Mouse (Mus musculus) layer of hippocampus, postnatal 10 days (tissue): ENCODE data around the gene Tspan5. TPM values are rescaled to one million over a fixed set of nuclear protein-coding genes. Genes with fewer than 3 reads are reported as not detected.
A peak's percentile ranks its signal among the peaks of the same experiment; 100 is the strongest.

Source experiments
- DNase-seq, 2 experiments: peaks; one replicate each; pipeline ENCODE4 v3.0.0; 2021; ENCODE audit warnings: low spot score in 2 of 2
- total RNA-seq, 2 experiments: library from RNA; stranded (reverse); gene quantifications; 2 replicates each; pipeline ENCODE4 v1.2.3; 2021

The Tspan5 gene
- total RNA-seq, 2 experiments from 2014 or later = 149 to 163 TPM

- DNase-seq = no peak
Measured at GRCm38 (mm10) chr3:138875282-138875681, 133.3 kb downstream of the Tspan5 start.

GRCm38 (mm10) chr3:138875936-138876335, 133.9 kb downstream of the Tspan5 start:
- DNase-seq = no peak

- no peak for DNase-seq
Measured at GRCm38 (mm10) chr3:138876418-138876817, 134.4 kb downstream of the Tspan5 start.

DNA sequence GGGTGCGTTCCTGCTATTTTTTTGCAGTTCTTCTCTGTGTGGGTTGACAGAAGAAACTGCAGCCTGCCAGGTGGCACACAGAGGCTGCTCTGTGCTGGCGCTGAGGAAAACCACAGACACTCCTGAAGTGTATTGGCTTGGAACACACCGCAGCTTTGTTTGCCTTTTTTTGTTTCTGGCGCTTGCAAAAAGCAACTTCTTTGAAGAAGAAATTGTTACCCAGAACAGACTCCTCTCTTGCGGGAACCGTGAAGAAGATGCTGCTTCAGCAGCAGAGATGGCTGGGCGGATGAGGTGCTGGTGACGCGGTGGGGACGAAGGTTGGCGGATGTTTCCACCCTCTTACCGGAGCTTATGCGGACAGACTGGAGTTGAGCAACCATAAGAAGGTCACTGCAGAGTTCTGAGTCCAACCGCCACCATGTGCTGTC, 135.0 kb downstream of the Tspan5 start:
- DNase-seq = no peak

- no peak for DNase-seq
Measured at GRCm38 (mm10) chr3:138877741-138878140, 135.7 kb downstream of the Tspan5 start.

DNA sequence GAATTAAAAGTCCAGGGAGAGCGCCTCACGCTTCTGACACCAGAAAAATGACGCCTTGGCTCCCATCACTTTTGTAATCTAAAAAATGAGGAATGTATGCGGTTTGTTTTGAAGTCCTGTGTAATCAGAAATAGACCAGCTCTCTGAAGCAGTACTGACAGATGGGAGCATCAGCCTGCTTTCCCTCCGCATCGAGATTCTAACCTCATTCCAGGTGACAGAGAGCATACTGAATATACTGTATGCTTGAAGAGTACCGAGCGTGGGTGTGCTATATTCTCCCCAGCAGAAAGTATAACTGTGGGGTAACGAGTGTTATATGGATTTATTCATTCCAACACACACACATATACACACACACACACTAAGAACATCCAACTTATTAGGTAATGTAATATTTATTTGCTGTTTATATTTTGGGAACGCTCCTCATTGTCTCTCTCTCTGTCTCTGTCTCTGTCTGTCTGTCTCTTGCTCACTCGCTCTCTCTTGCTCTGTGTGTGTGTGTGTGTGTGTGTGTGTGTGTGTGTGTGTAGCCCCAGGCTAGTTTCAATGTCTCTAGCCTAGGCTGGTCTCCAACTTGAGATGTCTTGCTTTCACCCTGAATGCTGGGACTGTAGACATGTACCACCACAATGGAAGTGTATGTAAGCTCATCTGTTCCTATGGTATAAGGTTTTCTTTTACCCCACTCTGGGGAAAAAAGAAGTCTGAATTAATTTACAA, 139.2 kb downstream of the Tspan5 start:
- no peak for DNase-seq

- DNase-seq = no peak
Measured at GRCm38 (mm10) chr3:138881725-138882347, 139.8 kb downstream of the Tspan5 start.

DNA sequence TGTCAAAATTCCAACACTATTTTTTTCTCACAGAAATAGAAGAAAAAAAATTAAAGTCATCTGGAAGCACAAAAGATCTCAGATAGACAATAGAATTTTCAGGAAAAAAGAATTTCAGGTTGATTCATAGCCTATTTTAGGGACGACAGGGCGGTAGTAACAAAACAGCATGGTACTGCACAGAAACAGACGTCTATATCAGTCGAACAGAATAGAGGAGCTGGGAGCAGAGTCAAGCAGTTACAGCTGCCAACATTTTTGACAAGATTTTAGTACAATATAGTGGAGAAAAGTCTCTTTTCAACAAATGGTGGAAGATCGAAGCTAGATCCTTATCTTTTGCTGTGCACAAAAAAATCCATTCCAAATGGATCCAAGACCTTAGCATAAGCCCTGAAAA, 144.1 kb downstream of the Tspan5 start:
- DNase-seq = no peak

- DNase-seq = peak in 1 of 2 experiments; percentile 46
Measured at GRCm38 (mm10) chr3:138889214-138889613, 147.2 kb downstream of the Tspan5 start.

DNA sequence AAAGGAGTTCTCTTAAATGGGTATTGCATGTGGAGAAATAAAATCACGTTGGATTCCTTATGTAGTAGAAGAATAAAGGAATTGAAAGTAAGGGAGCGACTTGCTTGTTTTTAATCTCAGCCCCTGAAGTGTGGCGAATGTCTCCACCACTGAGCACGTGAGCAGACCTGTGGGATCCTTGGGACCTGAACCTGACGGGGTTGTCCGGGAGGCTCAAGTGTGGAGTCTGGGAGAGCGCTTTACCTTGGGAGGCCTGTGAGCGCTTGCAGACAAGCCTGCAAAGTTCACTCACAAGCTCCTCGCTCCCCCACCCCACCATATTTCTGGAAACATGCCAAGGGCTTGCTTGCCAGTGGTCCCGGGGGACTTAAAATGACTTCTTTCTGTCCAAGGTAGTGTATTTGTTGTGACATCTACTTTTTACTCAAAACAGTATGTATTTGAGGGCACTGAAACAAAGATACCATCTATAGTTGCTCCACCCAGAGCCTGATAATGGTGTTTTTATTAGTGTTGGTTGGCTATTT, 147.8 kb downstream of the Tspan5 start:
- DNase-seq = no peak

- no peak for DNase-seq
Measured at GRCm38 (mm10) chr3:138893520-138893919, 151.5 kb downstream of the Tspan5 start.

DNA sequence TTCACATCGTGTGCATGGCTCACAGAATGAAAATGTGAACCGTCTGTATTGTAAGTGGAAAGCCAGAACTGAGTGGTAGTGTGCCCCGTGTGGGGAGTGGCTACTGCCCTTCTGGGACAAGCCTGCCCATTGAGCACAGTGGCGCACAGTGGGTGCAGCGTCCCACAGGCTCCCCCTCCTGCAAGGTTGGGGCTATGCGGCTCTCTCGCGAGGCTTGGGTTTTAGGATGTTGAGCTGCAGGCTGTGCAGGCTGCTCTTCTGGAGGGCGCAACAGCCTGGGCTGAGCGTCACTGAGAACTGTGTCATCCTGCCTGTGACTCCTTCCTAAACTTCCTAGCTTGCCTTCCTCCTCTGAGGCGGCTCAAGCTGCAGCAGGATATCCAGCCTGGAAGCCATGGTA, 155.5 kb downstream of the Tspan5 start:
- DNase-seq = no peak

DNA sequence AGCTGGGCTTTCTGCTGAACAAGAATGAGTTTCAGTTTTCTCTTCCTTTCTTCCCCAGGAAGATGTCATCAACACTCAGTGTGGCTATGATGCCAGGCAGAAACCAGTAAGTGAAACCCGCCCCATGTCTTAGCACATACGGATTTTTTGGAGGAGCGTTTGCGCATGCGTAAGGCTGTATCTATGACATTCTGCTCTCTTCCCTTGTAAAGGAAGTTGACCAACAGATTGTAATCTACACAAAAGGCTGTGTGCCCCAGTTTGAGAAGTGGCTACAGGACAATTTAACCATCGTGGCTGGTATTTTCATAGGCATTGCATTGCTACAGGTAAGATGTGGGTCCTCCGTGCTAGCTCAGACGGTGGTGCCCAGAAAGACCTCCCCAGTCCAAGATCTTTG, 156.1 kb downstream of the Tspan5 start:
- no peak for DNase-seq

DNA sequence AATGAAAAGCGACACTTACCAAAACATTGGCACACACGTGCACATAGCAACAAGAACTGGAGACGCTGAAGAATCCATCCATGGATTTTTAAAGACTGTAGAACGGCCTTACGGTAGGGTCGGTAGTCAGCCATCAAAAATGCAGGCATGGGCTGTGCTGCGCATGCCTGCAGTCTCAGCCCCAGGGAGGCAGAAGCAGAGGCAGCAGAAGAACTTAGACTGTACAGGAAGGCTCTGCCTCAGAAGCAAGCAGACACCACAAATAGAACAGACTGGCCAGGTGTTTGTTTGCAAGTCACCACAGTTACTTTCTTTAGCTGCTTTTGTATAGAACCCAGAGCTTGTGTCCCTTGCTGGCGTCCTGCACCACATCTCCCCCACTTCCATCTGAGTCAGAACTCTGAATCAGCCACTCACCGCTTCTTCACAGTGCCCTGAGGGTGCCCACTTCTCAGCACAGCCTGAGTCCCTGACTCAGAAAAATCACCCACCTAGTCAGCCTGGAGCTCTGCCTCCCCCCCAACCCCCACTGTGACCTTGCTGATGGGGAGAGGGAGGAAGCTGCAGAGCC, 158.7 kb downstream of the Tspan5 start:
- DNase-seq = no peak

GRCm38 (mm10) chr3:138905678-138906077, 163.7 kb downstream of the Tspan5 start:
- peak in 1 of 2 experiments; percentile 52 for DNase-seq

GRCm38 (mm10) chr3:138906112-138906880, 164.3 kb downstream of the Tspan5 start:
- peak; percentile 78 to 81 for DNase-seq

DNA sequence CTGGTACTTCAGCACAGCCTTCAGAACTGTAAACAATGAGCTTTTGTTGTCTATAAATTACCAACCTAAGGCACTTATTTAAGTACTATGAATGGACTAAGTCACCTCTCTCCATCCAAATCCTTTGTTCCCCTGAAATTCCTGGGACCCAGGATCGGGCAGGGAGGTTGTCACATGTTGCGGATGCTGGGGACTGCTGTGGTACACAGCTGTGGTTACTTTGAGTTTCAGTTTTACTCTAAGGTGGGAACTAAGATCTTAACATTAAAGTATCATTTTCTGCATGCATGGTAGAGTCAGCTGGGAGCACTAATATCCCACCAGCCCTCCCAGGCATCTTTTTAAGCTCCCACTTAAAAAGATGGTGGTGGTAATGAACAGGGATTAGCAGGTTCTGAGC, 167.3 kb downstream of the Tspan5 start:
- no peak for DNase-seq

GRCm38 (mm10) chr3:138912504-138912903, 170.5 kb downstream of the Tspan5 start:
- no peak for DNase-seq

GRCm38 (mm10) chr3:138914626-138915288, 172.8 kb downstream of the Tspan5 start:
- peak in 1 of 2 experiments; percentile 2 for DNase-seq

DNA sequence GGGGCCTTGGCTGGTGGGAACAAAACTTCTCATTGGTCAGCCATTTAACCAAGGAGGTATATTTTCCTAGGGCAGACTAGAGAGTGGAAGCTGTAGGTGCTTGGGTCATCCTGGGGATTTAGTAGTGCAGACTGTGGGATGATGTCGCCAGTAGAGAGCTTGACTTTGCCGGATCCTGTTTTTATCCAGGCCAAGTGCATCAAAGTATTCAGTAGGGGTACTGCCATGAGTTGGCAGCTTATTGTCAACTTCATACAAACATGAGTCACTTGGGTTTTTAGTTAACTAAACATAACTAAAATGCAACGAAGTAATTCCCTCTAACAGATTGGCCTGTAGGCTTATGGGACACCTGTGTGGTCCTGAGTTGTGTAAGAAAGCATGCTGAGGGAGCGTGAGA, 174.6 kb downstream of the Tspan5 start:
- DNase-seq = no peak

GRCm38 (mm10) chr3:138917016-138917415, 175.0 kb downstream of the Tspan5 start:
- peak in 1 of 2 experiments; percentile 1 for DNase-seq
